Mouse (Mus musculus) liver, adult 2 months (tissue): ENCODE measurements at regions not wholly inside any gene's neighbourhood (a gene's known extent, or its start where the extent isn't known, plus 50 kb on each side); places are given as distances from the start of the nearest gene placed in this dataset.
"Not testable (repeated sequence)": the region's sequence is repeated elsewhere in the genome, so short reads cannot be mapped to it uniquely, and the experiment has no call there.

Source experiments
- DNase-seq: peaks from one replicate; pipeline ENCODE4 v3.0.0-alpha.2; 2011; ENCODE audit warnings: low read depth, low spot score; ENCODE audit errors: extremely low read depth
- H3K27ac ChIP-seq: fragments of 200-500 bp; replicated peaks from 2 replicates; pipeline ENCODE4 v1.5.1; 2012; ENCODE audit warnings: low read depth, mild to moderate bottlenecking, control low read depth, inconsistent platforms, low read length; ENCODE audit not compliant: insufficient read depth
- H3K27me3 ChIP-seq: fragments of 200-500 bp; 2 replicates; pipeline ENCODE4 v1.6.1; 2012; ENCODE audit warnings: mild to moderate bottlenecking, moderate library complexity, low read length, inconsistent platforms; ENCODE audit not compliant: control insufficient read depth, insufficient read depth
- H3K36me3 ChIP-seq: fragments of 200-500 bp; 2 replicates; pipeline ENCODE4 v1.6.1; 2012; ENCODE audit warnings: low read length, inconsistent platforms; ENCODE audit not compliant: control insufficient read depth, insufficient read depth
- H3K4me1 ChIP-seq: fragments of 200-500 bp; 2 replicates; pipeline ENCODE4 v1.6.1; 2011; ENCODE audit warnings: low read length; ENCODE audit not compliant: control insufficient read depth, insufficient read depth
- H3K4me3 ChIP-seq: fragments of 200-500 bp; 2 replicates; pipeline ENCODE4 v1.5.1; 2011; ENCODE audit warnings: low read depth, mild to moderate bottlenecking, control low read depth, low read length, moderate library complexity; ENCODE audit not compliant: insufficient read depth
- H3K79me2 ChIP-seq: fragments of 200-500 bp; 2 replicates; pipeline ENCODE4 v1.6.1; 2012; ENCODE audit warnings: inconsistent platforms, mild to moderate bottlenecking, low read length, moderate library complexity; ENCODE audit not compliant: control insufficient read depth, insufficient read depth
- H3K9ac ChIP-seq: fragments of 200-500 bp; 2 replicates; pipeline ENCODE4 v1.6.1; 2012; ENCODE audit warnings: low read depth, mild to moderate bottlenecking, control low read depth, inconsistent platforms, low read length
- CTCF ChIP-seq: fragments of 200-500 bp; IDR thresholded peaks from 2 replicates; pipeline ENCODE4 v1.5.1; 2011; ENCODE audit warnings: low read depth, low read length, control low read depth
- POLR2A ChIP-seq: fragments of 200-500 bp; IDR thresholded peaks from 2 replicates; pipeline ENCODE4 v1.6.1; 2011; ENCODE audit warnings: low read length, control low read depth; ENCODE audit not compliant: insufficient read depth; ENCODE audit errors: extremely low read depth
- WGBS: fragments of 180-500 bp; shearing (Covaris S2); methylation state at CpG from one replicate; pipeline ENCODE4 v1.1.7; 2018; 5-methylcytosine and 5-hydroxymethylcytosine counted together

GRCm38 (mm10) chr16:19065543-19066141, 188.8 kb downstream of the Hira start:
- H3K27ac ChIP-seq = no peak overlapping the region
- WGBS = 59% methylated on average over 2 of the region's 2 CpGs
- no peaks in the 10 kb centered on the region for H3K36me3 ChIP-seq
- H3K27me3 ChIP-seq = no peaks in the 10 kb centered on the region
- H3K4me1 ChIP-seq = no peaks in the 10 kb centered on the region
- no peaks in the 10 kb centered on the region for H3K79me2 ChIP-seq
- TF ChIP-seq CTCF = no peak
- no peak for TF ChIP-seq POLR2A
- no peak for DNase-seq
- no peak overlapping the region for H3K4me3 ChIP-seq
- no peak overlapping the region for H3K9ac ChIP-seq

DNA sequence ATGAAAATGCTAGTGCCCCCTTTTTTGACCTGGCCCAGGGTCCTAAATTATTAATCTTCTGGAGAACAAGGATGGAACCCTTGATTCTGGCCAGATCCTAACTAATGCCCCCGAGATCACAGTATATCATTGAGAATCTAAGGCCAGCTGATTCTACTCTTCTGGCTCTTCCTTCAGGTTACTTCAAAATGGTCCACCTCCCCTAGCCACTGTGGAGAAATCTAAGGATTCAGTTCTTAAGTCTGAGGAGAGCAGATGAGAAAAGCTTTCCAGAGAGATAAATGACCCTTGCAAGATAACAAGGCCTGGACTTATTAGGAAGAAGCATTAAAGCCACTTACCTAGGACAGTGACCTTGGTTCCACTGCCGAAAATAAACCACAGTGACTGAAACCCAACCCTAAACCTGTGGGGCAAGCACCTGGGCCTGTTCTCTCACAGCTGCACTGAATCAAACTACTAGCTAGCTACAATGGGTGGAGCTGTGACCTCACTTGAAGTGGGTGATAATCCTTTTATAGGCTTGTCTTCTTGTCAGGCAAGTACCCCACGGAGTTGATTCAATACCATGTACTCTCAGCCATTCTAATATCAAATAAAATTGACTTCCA, 190.0 kb downstream of the Hira start:
- Histone ChIP-seq H3K4me1 (no peaks in the 10 kb centered on the region), H3K9ac (no peak overlapping the region), H3K36me3 (no peaks in the 10 kb centered on the region), H3K79me2 (no peaks in the 10 kb centered on the region), H3K27me3 (no peaks in the 10 kb centered on the region), H3K4me3 (no peak overlapping the region), H3K27ac (no peak overlapping the region)
- WGBS = 52% methylated on average over 3 of the region's 3 CpGs
- TF ChIP-seq CTCF (no peak), POLR2A (no peak)
- DNase-seq = no peak

DNA sequence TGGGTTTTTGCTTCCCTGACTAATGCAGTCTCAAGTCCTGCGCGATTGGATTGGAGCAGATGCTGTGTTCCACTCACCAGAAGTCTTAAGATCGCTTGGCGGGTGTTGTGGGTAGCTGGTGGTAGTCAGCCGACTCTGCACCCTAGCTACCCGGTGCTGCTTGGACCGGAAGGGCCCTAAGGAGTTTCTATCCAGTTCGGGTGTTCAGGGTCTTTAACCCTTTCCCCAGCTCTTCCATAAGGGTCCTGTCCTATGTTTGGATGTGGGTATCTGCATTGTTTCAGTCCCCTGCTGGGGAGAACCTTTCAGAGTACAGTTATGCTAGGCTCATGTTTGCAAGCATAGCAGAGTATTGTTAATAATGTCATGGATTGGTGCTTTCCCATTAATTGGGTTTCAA, 206.7 kb downstream of the Hira start:
- H3K36me3 ChIP-seq, H3K4me1 ChIP-seq, DNase-seq, H3K9ac ChIP-seq, H3K27me3 ChIP-seq, H3K4me3 ChIP-seq, H3K79me2 ChIP-seq, H3K27ac ChIP-seq: not testable (repeated sequence)
- WGBS = 66% methylated on average over 8 of the region's 8 CpGs

DNA sequence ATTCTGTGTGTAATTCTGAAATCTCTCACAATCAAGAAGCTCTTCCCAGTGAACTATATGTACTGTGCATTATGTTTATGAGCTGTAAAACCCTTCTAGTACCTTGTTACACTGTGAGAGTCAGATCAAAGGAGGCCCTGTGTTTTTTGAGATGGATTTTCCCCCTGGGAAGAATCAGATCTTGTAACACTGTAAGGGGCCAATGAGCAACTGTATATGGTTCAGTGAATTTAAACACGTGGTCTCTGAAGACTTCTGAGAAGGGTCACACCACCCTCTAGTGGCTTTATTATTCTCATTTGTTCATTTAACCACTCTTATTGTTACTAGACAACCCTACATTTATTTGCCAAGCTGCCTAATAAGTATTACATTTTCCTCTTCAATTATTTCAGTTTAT, 211.1 kb downstream of the Hira start:
- Histone ChIP-seq H3K27ac (no peak overlapping the region), H3K9ac (no peak overlapping the region), H3K27me3 (no peaks in the 10 kb centered on the region), H3K36me3 (no peaks in the 10 kb centered on the region), H3K4me3 (no peak overlapping the region), H3K79me2 (no peaks in the 10 kb centered on the region), H3K4me1 (no peaks in the 10 kb centered on the region)
- TF ChIP-seq CTCF (no peak), POLR2A (no peak)
- DNase-seq = no peak
- 8% methylated on average over 1 of the region's 1 CpGs for WGBS
